Mouse (Mus musculus) liver, embryonic 16.5 days (tissue): ENCODE measurements around the gene Acat3. TPM values are rescaled to one million over a fixed set of nuclear protein-coding genes. Genes with fewer than 3 reads are reported as not detected.
"Not testable (repeated sequence)": the region's sequence is repeated elsewhere in the genome, so short reads cannot be mapped to it uniquely, and the experiment has no call there.

ENCODE experiments used
- ATAC-seq: fragments of 200-750 bp; cut with Nextera tagmentation; 2 replicates; pipeline ENCODE4 v1.8.0; 2017; ENCODE audit warnings: low read depth, mild to moderate bottlenecking, moderate number of reproducible peaks, moderate library complexity
- H3K27ac ChIP-seq: fragments of 300-500 bp; sonication (generic); 2 replicates; pipeline ENCODE4 v1.5.1; 2014; ENCODE audit warnings: mild to moderate bottlenecking, low read length
- H3K27me3 ChIP-seq: fragments of 300-500 bp; sonication (generic); 2 replicates; pipeline ENCODE4 v1.6.1; 2014; ENCODE audit warnings: low read depth, low read length, mixed read lengths; ENCODE audit not compliant: control insufficient read depth, insufficient read depth
- H3K36me3 ChIP-seq: fragments of 300-500 bp; sonication (generic); 2 replicates; pipeline ENCODE4 v1.6.1; 2014; ENCODE audit warnings: mild to moderate bottlenecking; ENCODE audit not compliant: control insufficient read depth, insufficient read depth
- H3K4me1 ChIP-seq: fragments of 300-500 bp; sonication (generic); 2 replicates; pipeline ENCODE4 v1.6.1; 2014; ENCODE audit warnings: low read depth, low read length, mixed read lengths; ENCODE audit not compliant: control insufficient read depth
- H3K4me2 ChIP-seq: fragments of 300-500 bp; sonication (generic); 2 replicates; pipeline ENCODE4 v1.6.1; 2014; ENCODE audit warnings: low read depth, low read length, mixed read lengths
- H3K4me3 ChIP-seq: fragments of 300-500 bp; sonication (generic); 2 replicates; pipeline ENCODE4 v1.5.1; 2014; ENCODE audit warnings: low read depth, mild to moderate bottlenecking, low read length
- H3K9ac ChIP-seq: fragments of 300-500 bp; sonication (generic); 2 replicates; pipeline ENCODE4 v1.6.1; 2014; ENCODE audit warnings: low read depth, low read length
- H3K9me3 ChIP-seq: fragments of 300-500 bp; sonication (generic); replicated peaks from 2 replicates; pipeline ENCODE4 v1.6.1; 2016; ENCODE audit warnings: low read length; ENCODE audit not compliant: control insufficient read depth
- WGBS: fragments of 180-500 bp; shearing (Covaris S2); extraction: QIAGEN DNeasy Blood & Tissue Kit; methylation state at CpG from one replicate; pipeline ENCODE4 v1.1.7; 2014; ENCODE audit not compliant: insufficient replicate concordance; 5-methylcytosine and 5-hydroxymethylcytosine counted together
- polyA plus RNA-seq: library from polyadenylated mRNA; unstranded; fragments of >200 nt; fragmentation: Nextera tagmentation; extraction: Ambion mirVana; gene quantifications from 2 replicates; pipeline ENCODE4 v1.2.1, GENCODE M21; 2015

The Acat3 gene
- polyA plus RNA-seq, 1 experiment from 2014 or later = 16.5 TPM

DNA sequence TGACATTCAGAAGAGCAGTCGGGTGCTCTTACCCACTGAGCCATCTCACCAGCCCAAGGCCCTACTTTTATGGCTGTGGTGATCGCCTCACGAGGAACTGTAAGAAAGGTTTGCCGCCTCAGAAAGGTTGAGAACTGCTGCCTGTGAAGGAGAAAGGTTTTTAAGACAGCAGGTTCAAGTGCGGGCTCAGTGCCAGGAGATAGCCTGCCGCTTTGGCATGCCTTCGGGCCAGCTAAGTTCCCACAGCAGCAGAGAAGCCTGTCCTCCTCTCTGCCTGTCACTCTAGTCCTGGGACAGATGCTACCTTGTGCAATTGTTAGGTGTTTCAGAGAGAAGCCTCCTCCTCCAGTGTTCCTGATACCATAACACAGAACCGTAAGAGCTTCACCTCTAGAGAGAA is 16.3 kb upstream of the Acat3 start:
- Histone ChIP-seq H3K4me1 (peaks cover 7% of the 10 kb centered on the region), H3K27me3 (no peaks in the 10 kb centered on the region), H3K4me3 (no peak overlapping the region), H3K9me3 (no peaks in the 10 kb centered on the region), H3K36me3 (no peaks in the 10 kb centered on the region; the same call in 1 of the 2 replicates), H3K27ac (no peak overlapping the region), H3K9ac (no peak overlapping the region), H3K4me2 (no peak overlapping the region)
- ATAC-seq = no peak
- 89% methylated on average over 8 of the region's 8 CpGs for WGBS

GRCm38 (mm10) chr17:12949669-12950068 is 9.3 kb upstream of the Acat3 start:
- no peak for ATAC-seq
- Histone ChIP-seq H3K4me1 (no peaks in the 10 kb centered on the region), H3K27me3 (no peaks in the 10 kb centered on the region), H3K4me2 (no peak overlapping the region), H3K4me3 (no peak overlapping the region), H3K9me3 (no peaks in the 10 kb centered on the region), H3K27ac (no peak overlapping the region), H3K36me3 (peaks cover 6% of the 10 kb centered on the region), H3K9ac (no peak overlapping the region)
- 83% methylated on average over 5 of the region's 5 CpGs for WGBS

DNA sequence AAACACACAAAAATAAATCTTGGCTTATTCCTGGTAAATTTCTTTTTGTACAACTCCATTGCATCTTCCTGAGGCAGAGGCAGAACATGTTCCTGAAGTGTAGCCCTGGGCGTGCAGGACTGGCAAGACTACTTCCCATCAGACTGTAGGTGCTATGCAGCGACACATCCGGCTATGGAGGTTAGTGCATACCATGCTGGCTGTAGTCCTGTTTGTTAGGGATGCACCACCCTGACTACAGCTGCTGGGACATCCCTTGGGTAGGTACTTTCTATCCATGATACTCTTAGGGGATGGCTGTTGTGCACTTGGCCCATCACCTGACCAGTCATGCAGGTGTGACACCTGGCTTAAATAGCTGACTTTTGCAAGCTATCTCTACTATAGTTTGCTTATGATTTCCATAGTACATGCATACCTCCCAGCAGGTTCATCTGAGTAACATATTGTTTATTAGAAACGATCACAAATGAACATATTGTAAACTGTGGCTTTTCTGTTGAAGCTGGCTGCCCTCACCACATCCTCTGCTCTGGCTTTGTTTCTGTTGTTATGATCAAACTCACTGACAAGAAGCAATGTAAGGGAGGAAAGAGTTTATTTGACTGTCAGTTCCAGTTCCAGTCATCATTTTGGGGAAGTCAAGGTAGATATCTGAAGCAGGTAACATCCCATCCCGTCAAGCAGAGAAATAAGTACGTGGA is 2.2 kb upstream of the Acat3 start:
- H3K4me1 ChIP-seq = peaks cover 8% of the 10 kb centered on the region
- H3K4me2 ChIP-seq = no peak overlapping the region
- no peak overlapping the region for H3K9ac ChIP-seq
- H3K9me3 ChIP-seq = no peaks in the 10 kb centered on the region
- H3K36me3 ChIP-seq = peaks cover 4% of the 10 kb centered on the region
- no peak overlapping the region for H3K27ac ChIP-seq
- no peak for ATAC-seq
- H3K27me3 ChIP-seq = no peaks in the 10 kb centered on the region
- H3K4me3 ChIP-seq = no peak overlapping the region
- 76% methylated on average over 6 of the region's 6 CpGs for WGBS

DNA sequence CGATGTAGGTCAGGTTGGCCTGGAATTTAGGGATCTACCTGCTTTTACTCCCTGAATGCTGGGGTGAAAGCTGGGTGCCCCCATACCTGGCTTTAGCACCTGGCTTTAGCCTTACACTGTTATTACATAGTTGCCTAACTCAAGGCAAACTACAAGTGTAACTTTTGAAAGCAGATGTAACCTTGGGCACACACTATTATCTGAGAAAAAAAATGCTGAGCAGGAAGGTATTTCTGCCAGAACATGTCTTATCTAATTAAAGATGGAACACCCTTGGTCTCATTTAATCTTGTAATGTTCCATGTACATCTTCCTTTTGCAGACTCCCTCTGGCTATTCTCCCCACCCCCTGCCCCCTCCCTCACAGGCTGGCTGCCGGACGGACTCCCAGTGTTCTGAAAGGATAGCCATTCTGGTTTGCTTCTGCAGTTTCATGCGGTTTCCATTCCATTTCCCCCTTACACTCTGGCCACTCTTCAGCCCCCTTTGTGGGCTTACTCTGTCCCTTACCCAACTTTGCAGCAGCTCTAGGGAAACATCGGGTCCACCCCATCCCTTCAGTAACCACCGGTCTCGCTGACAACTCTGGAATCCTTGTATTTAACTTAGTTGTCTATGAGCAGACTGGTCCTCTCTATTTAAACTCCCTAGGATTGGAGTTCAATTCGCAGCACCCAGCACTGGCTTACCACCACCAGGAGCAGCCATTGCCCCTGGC is 1.3 kb upstream of the Acat3 start:
- 63% methylated on average over 8 of the region's 8 CpGs for WGBS
- ATAC-seq = no peak
- no peak overlapping the region for H3K4me3 ChIP-seq
- H3K36me3 ChIP-seq = peaks cover 3% of the 10 kb centered on the region
- H3K27ac ChIP-seq = no peak overlapping the region
- peaks cover 8% of the 10 kb centered on the region for H3K4me1 ChIP-seq
- no peaks in the 10 kb centered on the region for H3K9me3 ChIP-seq
- no peak overlapping the region for H3K4me2 ChIP-seq
- H3K9ac ChIP-seq = no peak overlapping the region
- H3K27me3 ChIP-seq = no peaks in the 10 kb centered on the region

- Histone ChIP-seq H3K9ac (peak overlapping the region; percentile 31; the same call in 1 of the 2 replicates), H3K4me3 (peak overlapping the region; percentile 48), H3K4me2 (peak overlapping the region; percentile 62)
- H3K27me3 ChIP-seq, H3K27ac ChIP-seq, H3K9me3 ChIP-seq, H3K4me1 ChIP-seq, H3K36me3 ChIP-seq: not testable (repeated sequence)
- WGBS = 39% methylated on average over 2 of the region's 12 CpGs
- ATAC-seq = 0 out of 2 replicates have a peak, but pooled peaks have one; percentile 7
Observed at GRCm38 (mm10) chr17:12939377-12940148, 837 bp downstream of the Acat3 start.

DNA sequence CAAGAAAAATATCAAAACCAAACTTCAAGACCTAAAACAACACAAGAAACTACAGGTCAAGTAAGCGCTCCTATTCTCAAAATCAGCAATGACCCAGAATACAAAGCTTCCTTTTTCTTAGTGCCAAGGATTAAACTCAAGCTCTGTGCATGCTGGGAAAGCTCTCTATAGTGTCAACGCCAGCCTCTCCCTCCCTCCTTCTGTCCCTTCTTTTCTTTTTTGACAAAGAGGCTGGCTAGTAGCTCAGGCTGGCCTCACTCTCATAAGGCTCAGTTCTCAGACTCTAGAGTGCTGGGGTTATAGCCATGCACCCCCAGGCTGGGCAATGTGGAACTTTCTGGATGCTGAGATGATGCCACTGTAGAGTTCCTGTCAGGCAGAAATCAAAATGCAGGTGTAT is 2.3 kb downstream of the Acat3 start:
- Histone ChIP-seq H3K4me1 (peaks cover 8% of the 10 kb centered on the region), H3K4me3 (no peak overlapping the region), H3K9me3 (no peaks in the 10 kb centered on the region), H3K27ac (no peak overlapping the region), H3K9ac (no peak overlapping the region), H3K4me2 (no peak overlapping the region), H3K36me3 (no peaks in the 10 kb centered on the region), H3K27me3 (no peaks in the 10 kb centered on the region)
- 52% methylated on average over 2 of the region's 2 CpGs for WGBS
- ATAC-seq = no peak

GRCm38 (mm10) chr17:12937412-12937970 is 2.9 kb downstream of the Acat3 start:
- Histone ChIP-seq H3K4me1 (peaks cover 8% of the 10 kb centered on the region), H3K4me3 (no peak overlapping the region), H3K9ac (no peak overlapping the region), H3K27ac (0 out of 2 replicates have a peak overlapping the region, but pooled peaks have one; percentile 27), H3K9me3 (no peaks in the 10 kb centered on the region), H3K36me3 (no peaks in the 10 kb centered on the region), H3K27me3 (no peaks in the 10 kb centered on the region), H3K4me2 (no peak overlapping the region)
- 0 out of 2 replicates have a peak, but pooled peaks have one; percentile 19 for ATAC-seq
- 52% methylated on average over 2 of the region's 2 CpGs for WGBS

DNA sequence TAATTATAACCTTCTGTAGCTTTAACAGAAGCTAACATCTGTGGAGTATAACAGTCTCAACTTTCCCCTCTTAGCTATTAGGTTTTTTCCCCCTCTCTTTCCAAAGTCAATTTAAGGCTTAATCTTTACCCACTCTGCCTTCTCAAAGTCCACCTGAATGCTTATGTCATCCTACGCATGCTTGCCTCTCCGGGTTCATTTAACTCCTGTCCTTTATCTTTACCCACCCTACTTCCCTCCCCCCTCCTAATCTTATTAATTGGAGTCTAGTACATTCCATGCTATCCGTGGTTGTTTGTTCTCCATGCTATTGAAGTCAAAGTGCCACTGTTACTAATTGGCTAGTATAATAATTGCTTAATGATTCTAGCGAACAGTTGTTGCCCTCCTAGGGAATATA is 4.7 kb downstream of the Acat3 start:
- Histone ChIP-seq H3K9me3 (no peaks in the 10 kb centered on the region), H3K36me3 (no peaks in the 10 kb centered on the region), H3K4me3 (no peak overlapping the region), H3K27ac (peak overlapping the region; percentile 46; the same call in 1 of the 2 replicates), H3K9ac (no peak overlapping the region), H3K4me1 (peaks cover 6% of the 10 kb centered on the region), H3K27me3 (no peaks in the 10 kb centered on the region), H3K4me2 (0 out of 2 replicates have a peak overlapping the region, but pooled peaks have one; percentile 9)
- 43% methylated on average over 4 of the region's 4 CpGs for WGBS
- peak; percentile 51 for ATAC-seq
